Mouse (Mus musculus) liver, embryonic 14.5 days (tissue): ENCODE data around the gene Phf10. TPM values are rescaled to one million over a fixed set of nuclear protein-coding genes. Genes with fewer than 3 reads are reported as not detected.
A peak's percentile ranks its signal among the peaks of the same experiment; 100 is the strongest.

Experiments
- ATAC-seq: fragments of 200-750 bp; cut with Nextera tagmentation; 2 replicates; pipeline ENCODE4 v1.8.0; 2017; ENCODE audit warnings: moderate number of reproducible peaks, mild to moderate bottlenecking, moderate library complexity; ENCODE audit not compliant: insufficient read depth
- DNase-seq, 3 experiments: peaks; one replicate each; pipeline ENCODE4 v3.0.0-alpha.2; 2012 to 2013; ENCODE audit warnings: low read depth in 3 of 3, low spot score in 3 of 3
- H3K27ac ChIP-seq: fragments of 300-500 bp; sonication (generic); 2 replicates; pipeline ENCODE4 v1.5.1; 2014; ENCODE audit warnings: moderate library complexity, mild to moderate bottlenecking, control low read depth, inconsistent platforms
- H3K27me3 ChIP-seq: fragments of 300-500 bp; sonication (generic); 2 replicates; pipeline ENCODE4 v1.6.1; 2014; ENCODE audit warnings: mild to moderate bottlenecking, low read length, moderate library complexity; ENCODE audit not compliant: control insufficient read depth, insufficient read depth
- H3K36me3 ChIP-seq: fragments of 300-500 bp; sonication (generic); replicated peaks from 2 replicates; pipeline ENCODE4 v1.6.1; 2014; ENCODE audit warnings: low read depth; ENCODE audit not compliant: control insufficient read depth, insufficient read depth
- H3K4me1 ChIP-seq, 2 experiments: fragments of 200-500 bp in 1 of 2; fragments of 300-500 bp in 1 of 2; sonication (generic) in 1 of 2; replicated peaks; 2 replicates each; pipeline ENCODE4 v1.6.1; 2012 to 2014; ENCODE audit warnings: antibody characterized with exemption in 1 of 2, inconsistent platforms in 1 of 2, low read length in 1 of 2; ENCODE audit not compliant: control insufficient read depth in 2 of 2, insufficient read depth in 2 of 2
- H3K4me2 ChIP-seq: fragments of 300-500 bp; sonication (generic); 2 replicates; pipeline ENCODE4 v1.6.1; 2014; ENCODE audit warnings: low read depth, mild to moderate bottlenecking, control low read depth, moderate library complexity
- H3K4me3 ChIP-seq, 2 experiments: fragments of 200-500 bp in 1 of 2; fragments of 300-500 bp in 1 of 2; sonication (generic) in 1 of 2; 2 replicates each; pipeline ENCODE4 v1.5.1; 2012 to 2014; ENCODE audit warnings: low read depth in 2 of 2, low read length in 2 of 2, mild to moderate bottlenecking in 2 of 2, control low read depth in 1 of 2, inconsistent platforms in 1 of 2, moderate library complexity in 1 of 2; ENCODE audit not compliant: insufficient read depth in 1 of 2
- H3K9ac ChIP-seq: fragments of 300-500 bp; sonication (generic); replicated peaks from 2 replicates; pipeline ENCODE4 v1.6.1; 2014; ENCODE audit warnings: mild to moderate bottlenecking, control low read depth, moderate library complexity
- H3K9me3 ChIP-seq: fragments of 300-500 bp; sonication (generic); 2 replicates; pipeline ENCODE4 v1.6.1; 2016; ENCODE audit warnings: low read length, mixed read lengths; ENCODE audit not compliant: control insufficient read depth
- CTCF ChIP-seq: IDR thresholded peaks from 2 replicates; pipeline ENCODE4 v1.5.1; 2016; ENCODE audit warnings: antibody characterized with exemption, low read depth, control low read depth
- EP300 ChIP-seq: IDR thresholded peaks from 2 replicates; pipeline ENCODE4 v1.6.1; 2016; ENCODE audit warnings: antibody characterized with exemption, low read depth
- WGBS: fragments of 180-500 bp; shearing (Covaris S2); extraction: QIAGEN DNeasy Blood & Tissue Kit; methylation state at CpG from one replicate; pipeline ENCODE4 v1.1.7; 2014; ENCODE audit not compliant: insufficient replicate concordance; 5-methylcytosine and 5-hydroxymethylcytosine counted together
- polyA plus RNA-seq, 2 experiments: library from polyadenylated mRNA; depleted of rRNA in 1 of 2; stranded (reverse) in 1 of 2; unstranded in 1 of 2; fragments of >200 nt; fragmentation: Nextera tagmentation in 1 of 2; extraction: Ambion mirVana in 1 of 2; gene quantifications; 2 replicates each; pipeline versions ENCODE4 v1.2.1 to v1.2.3; 2012 to 2014

Gene Phf10
- polyA plus RNA-seq, 2 experiments = 82.6 to 111 TPM

DNA sequence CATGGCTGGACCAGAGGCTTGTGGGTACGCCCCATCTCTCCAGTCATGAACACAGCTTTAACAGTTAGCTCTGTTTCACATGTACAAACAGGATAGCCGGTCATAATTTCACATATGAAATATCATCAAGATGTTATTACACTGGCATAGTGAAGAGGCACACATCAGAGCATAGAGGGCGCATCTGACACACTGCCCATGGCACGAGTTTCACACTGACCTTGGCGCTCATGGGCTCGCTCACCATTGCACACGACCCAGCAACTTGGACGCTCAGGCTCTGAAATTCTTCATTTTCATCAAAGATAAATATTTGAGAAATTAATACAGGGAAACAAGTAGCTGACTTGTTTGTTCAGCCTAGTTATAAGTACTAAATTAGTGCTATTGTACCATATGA, 43.2 kb downstream of the Phf10 start:
- DNase-seq = no peak
- H3K4me1 ChIP-seq = no peaks in the 10 kb centered on the region
- H3K9ac ChIP-seq = no peak overlapping the region
- WGBS = 71% methylated on average over 8 of the region's 8 CpGs
- H3K4me2 ChIP-seq = no peak overlapping the region
- TF ChIP-seq EP300 (no peak), CTCF (no peak)
- H3K9me3 ChIP-seq = no peaks in the 10 kb centered on the region
- H3K27me3 ChIP-seq = no peaks in the 10 kb centered on the region
- ATAC-seq = no peak
- no peak overlapping the region for H3K27ac ChIP-seq
- H3K4me3 ChIP-seq = no peak overlapping the region
- H3K36me3 ChIP-seq = no peaks in the 10 kb centered on the region

DNA sequence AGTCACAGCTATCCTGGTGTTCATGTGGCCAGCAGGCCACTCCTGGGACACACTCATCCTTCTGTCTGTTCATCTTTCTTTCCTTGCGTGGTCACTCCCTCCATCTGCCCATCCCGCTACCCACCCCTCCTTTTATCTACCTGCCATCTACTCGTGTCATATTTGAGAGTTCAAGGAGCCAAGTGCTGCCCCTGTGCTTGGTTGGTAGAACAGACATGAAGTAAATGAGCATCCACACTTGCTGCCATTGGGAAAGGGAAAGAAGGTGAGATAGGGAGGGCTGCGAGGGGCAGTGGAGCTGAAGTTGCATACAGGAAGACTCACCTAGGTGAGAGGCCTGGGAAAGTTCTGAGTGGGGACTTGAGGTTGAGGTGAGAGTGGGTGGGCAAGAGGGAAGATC, 46.7 kb downstream of the Phf10 start:
- no peaks in the 10 kb centered on the region for H3K27me3 ChIP-seq
- H3K9me3 ChIP-seq = no peaks in the 10 kb centered on the region
- no peaks in the 10 kb centered on the region for H3K4me1 ChIP-seq
- DNase-seq (no peak), ATAC-seq (no peak)
- H3K4me2 ChIP-seq = no peak overlapping the region
- WGBS = 67% methylated on average over 4 of the region's 4 CpGs
- H3K4me3 ChIP-seq = no peak overlapping the region
- no peak overlapping the region for H3K9ac ChIP-seq
- H3K36me3 ChIP-seq = no peaks in the 10 kb centered on the region
- TF ChIP-seq EP300 = no peak
- no peak for TF ChIP-seq CTCF
- H3K27ac ChIP-seq = no peak overlapping the region

DNA sequence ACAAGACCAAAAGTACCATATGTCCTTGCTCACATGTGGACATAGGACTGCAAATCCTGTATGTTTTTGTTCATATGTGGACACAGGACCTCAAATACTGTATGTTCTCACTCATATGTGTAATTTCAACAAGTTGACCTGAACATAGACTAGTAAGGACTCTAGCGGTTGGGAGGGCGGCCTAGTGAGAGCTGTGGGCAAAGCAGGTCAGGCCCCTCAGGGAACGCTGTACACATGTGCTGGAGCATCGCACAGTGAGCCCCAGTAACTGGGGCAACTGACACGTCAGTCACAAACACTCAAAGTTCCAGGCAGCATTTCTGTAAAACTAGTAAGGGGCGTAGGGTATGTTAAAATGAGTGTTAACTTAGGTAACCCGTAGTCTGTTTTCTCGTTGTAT, 48.1 kb downstream of the Phf10 start:
- ATAC-seq = no peak
- Histone ChIP-seq H3K4me3 (no peak overlapping the region), H3K4me1 (no peaks in the 10 kb centered on the region), H3K27ac (no peak overlapping the region), H3K9ac (no peak overlapping the region), H3K27me3 (no peaks in the 10 kb centered on the region), H3K4me2 (no peak overlapping the region), H3K36me3 (no peaks in the 10 kb centered on the region), H3K9me3 (no peaks in the 10 kb centered on the region)
- no peak for TF ChIP-seq CTCF
- no peak for TF ChIP-seq EP300
- 72% methylated on average over 8 of the region's 8 CpGs for WGBS
- DNase-seq = no peak

DNA sequence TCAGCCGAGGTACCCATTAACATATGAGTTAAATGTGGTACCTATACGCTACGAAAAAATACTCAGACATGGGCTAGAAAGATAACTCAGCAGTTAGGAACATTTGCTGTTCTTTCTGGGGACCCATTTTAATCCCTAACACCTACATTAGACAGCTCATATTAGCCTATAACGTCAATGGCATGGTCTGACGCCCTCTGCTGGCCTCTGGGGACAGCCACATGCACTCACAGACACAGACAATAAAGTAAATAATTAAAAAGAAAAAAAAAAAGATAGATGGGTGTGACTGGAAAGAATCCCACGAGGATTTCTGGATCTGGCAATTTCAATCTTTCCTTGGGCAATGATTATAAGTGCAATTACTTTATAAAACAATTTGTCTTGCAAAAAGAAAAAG, 48.7 kb downstream of the Phf10 start:
- no peak overlapping the region for H3K27ac ChIP-seq
- WGBS = 39% methylated on average over 6 of the region's 6 CpGs
- H3K36me3 ChIP-seq = no peaks in the 10 kb centered on the region
- H3K9me3 ChIP-seq = no peaks in the 10 kb centered on the region
- TF ChIP-seq CTCF (peak; percentile 51), EP300 (no peak)
- DNase-seq = no peak
- no peaks in the 10 kb centered on the region for H3K27me3 ChIP-seq
- ATAC-seq = no peak
- H3K4me1 ChIP-seq = no peaks in the 10 kb centered on the region
- no peak overlapping the region for H3K4me2 ChIP-seq
- H3K4me3 ChIP-seq = no peak overlapping the region
- H3K9ac ChIP-seq = no peak overlapping the region

DNA sequence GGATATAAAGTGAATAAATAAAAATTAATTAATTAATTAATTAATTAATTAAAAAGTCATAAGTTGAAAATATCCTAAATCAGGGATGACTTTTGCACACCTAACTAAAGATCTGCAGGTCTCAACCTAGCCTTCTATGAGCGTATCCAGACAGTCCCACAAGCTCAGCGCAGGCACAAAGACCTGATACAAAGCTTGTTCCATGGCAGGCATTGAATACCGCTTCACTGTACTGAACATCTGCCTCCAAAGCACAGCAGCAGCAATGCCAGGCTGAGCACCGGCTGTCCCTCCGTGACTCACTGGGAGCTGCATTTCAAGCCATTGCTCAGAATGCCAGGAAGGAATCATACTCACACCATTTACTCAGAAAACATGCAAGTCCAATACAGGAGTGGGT, 50.3 kb downstream of the Phf10 start:
- Histone ChIP-seq H3K36me3 (no peaks in the 10 kb centered on the region), H3K27ac (no peak overlapping the region), H3K4me3 (no peak overlapping the region), H3K4me2 (no peak overlapping the region), H3K9me3 (no peaks in the 10 kb centered on the region), H3K27me3 (no peaks in the 10 kb centered on the region), H3K4me1 (no peaks in the 10 kb centered on the region), H3K9ac (no peak overlapping the region)
- TF ChIP-seq EP300 (no peak), CTCF (no peak)
- ATAC-seq (no peak), DNase-seq (no peak)
- WGBS = 75% methylated on average over 5 of the region's 5 CpGs

DNA sequence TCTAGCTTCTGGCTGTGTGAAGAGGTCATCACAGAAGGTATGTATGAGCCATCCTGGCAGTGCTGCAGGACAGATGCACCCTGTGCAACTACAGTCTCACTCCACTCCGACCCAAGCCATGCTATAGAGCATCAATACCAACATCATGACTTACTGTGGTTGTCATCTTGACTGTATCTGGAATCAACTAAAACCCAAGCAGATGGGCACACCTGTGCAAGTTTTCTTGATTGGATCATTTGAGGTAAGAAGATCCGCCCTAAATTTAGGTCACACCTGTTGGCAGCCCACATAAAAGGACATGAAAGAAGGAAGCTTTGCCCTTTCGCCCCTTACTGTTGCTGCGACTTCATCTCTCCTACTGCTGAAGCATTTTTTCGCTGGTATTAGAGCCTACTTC, 51.7 kb downstream of the Phf10 start:
- Histone ChIP-seq H3K36me3 (no peaks in the 10 kb centered on the region), H3K4me2 (no peak overlapping the region), H3K4me3 (no peak overlapping the region), H3K27me3 (no peaks in the 10 kb centered on the region), H3K27ac (no peak overlapping the region), H3K9ac (no peak overlapping the region), H3K9me3 (no peaks in the 10 kb centered on the region), H3K4me1 (no peaks in the 10 kb centered on the region)
- TF ChIP-seq EP300 (no peak), CTCF (no peak)
- DNase-seq = no peak
- no peak for ATAC-seq
- WGBS = 58% methylated on average over 5 of the region's 5 CpGs
